ENCODE assay signal across 8 mouse cellular contexts in genomic region chr17:33953961-33954565, GRCm38 (mm10). TPM values are rescaled to one million over a fixed set of nuclear protein-coding genes. Genes with fewer than 3 reads are reported as not detected.
DNase-seq lines count a peak whose midpoint lies in the region; ATAC-seq and TF ChIP-seq lines count a peak whose summit lies in the region.

No protein-coding gene starts in this region.

- peak overlapping the region; percentile 71 for H3ac ChIP-seq in myocyte (ENCODE audit: control insufficient read depth, insufficient read length)

- H3K9me3 ChIP-seq in embryonic facial prominence, embryonic 12.5 days = no peaks in the 10 kb centered on the region
- H3K9me3 ChIP-seq in hindbrain, postnatal 0 days (ENCODE audit: low read length) = no peaks in the 10 kb centered on the region

- peaks cover 29% of the 10 kb centered on the region for H3K79me2 ChIP-seq in myocyte (ENCODE audit: control insufficient read depth, insufficient read depth)

- no peak for ATAC-seq in embryonic facial prominence, embryonic 12.5 days (ENCODE audit: insufficient number of reproducible peaks, insufficient read depth, low FRiP score, low TSS enrichment)
- ATAC-seq in hindbrain, postnatal 0 days = no peak

- peaks cover 56% of the 10 kb centered on the region for H3K4me1 ChIP-seq in embryonic facial prominence, embryonic 12.5 days
- peaks cover 20% of the 10 kb centered on the region for H3K4me1 ChIP-seq in hindbrain, postnatal 0 days (ENCODE audit: insufficient read depth, low read length)

- DNase-seq in left cerebral cortex, adult 2 months (ENCODE audit: extremely low spot score in 1 of 2, low spot score in 2 of 2) = no peak
- DNase-seq in left cerebral cortex, adult 11 months (ENCODE audit: low spot score) = no peak
- no peak for DNase-seq in hindbrain, postnatal 0 days (ENCODE audit: low spot score)
- no peak for DNase-seq in cerebellum, postnatal 25 days
- DNase-seq in adrenal gland, postnatal 36 days = no peak
- DNase-seq in natural killer cell, adult 2 months (ENCODE audit: low spot score in 2 of 2) = no peak

- peaks cover 46% of the 10 kb centered on the region for H3K36me3 ChIP-seq in embryonic facial prominence, embryonic 12.5 days
- H3K36me3 ChIP-seq in hindbrain, postnatal 0 days (ENCODE audit: insufficient read depth, low read length) = peaks cover 19% of the 10 kb centered on the region
- peaks cover 15% of the 10 kb centered on the region for H3K36me3 ChIP-seq in myocyte (ENCODE audit: control insufficient read depth, insufficient read depth)

- no peak for TF ChIP-seq CTCF in left cerebral cortex, adult 2 months (IDR thresholded peaks at IDR 0.05)
- TF ChIP-seq CTCF in hindbrain, postnatal 0 days (IDR thresholded peaks at IDR 0.05; ENCODE audit: low read depth) = no peak

- intact Hi-C loops in left cerebral cortex, adult 2 months (cut with DNase I) = no loop called here

- H3K27me3 ChIP-seq in embryonic facial prominence, embryonic 12.5 days = no peaks in the 10 kb centered on the region
- H3K27me3 ChIP-seq in hindbrain, postnatal 0 days (ENCODE audit: insufficient read depth, low read length) = no peaks in the 10 kb centered on the region
- H3K27me3 ChIP-seq in myocyte (ENCODE audit: control insufficient read depth, insufficient read depth, insufficient read length) = no peaks in the 10 kb centered on the region

- H3K4me2 ChIP-seq in embryonic facial prominence, embryonic 12.5 days (replicated peaks) = peak overlapping the region; percentile 95
- peak overlapping the region; percentile 85 for H3K4me2 ChIP-seq in hindbrain, postnatal 0 days (ENCODE audit: low read depth, low read length)
- peak overlapping the region; percentile 81 for H3K4me2 ChIP-seq in myocyte (ENCODE audit: low read depth)

- 33% methylated on average over 5 of the region's 5 CpGs for WGBS in embryonic facial prominence, embryonic 12.5 days
- WGBS in hindbrain, postnatal 0 days = 33% methylated on average over 5 of the region's 5 CpGs

- peak overlapping the region; percentile 66 for H3K4me3 ChIP-seq in left cerebral cortex, adult 2 months
- H3K4me3 ChIP-seq in embryonic facial prominence, embryonic 12.5 days = peak overlapping the region; percentile 68
- H3K4me3 ChIP-seq in hindbrain, postnatal 0 days (ENCODE audit: low read length) = peak overlapping the region; percentile 56
- peak overlapping the region; percentile 93 for H3K4me3 ChIP-seq in myocyte

- no peak overlapping the region for H3K27ac ChIP-seq in left cerebral cortex, adult 2 months
- peak overlapping the region; percentile 94 for H3K27ac ChIP-seq in embryonic facial prominence, embryonic 12.5 days
- peak overlapping the region; percentile 90; the same call in 1 of the 2 replicates for H3K27ac ChIP-seq in hindbrain, postnatal 0 days

- TF ChIP-seq POLR2A in myocyte (IDR thresholded peaks at IDR 0.05; ENCODE audit: insufficient read length, low read depth) = peak; percentile 37

- peak overlapping the region; percentile 90 for H3K9ac ChIP-seq in embryonic facial prominence, embryonic 12.5 days
- H3K9ac ChIP-seq in hindbrain, postnatal 0 days (replicated peaks; ENCODE audit: low read length) = peak overlapping the region; percentile 77; the same call in 1 of the 2 replicates

TF ChIP-seq in myocyte, 11 proteins besides CTCF, POLR2A, EP300 and RAD21:
- TF ChIP-seq TCF12 (IDR thresholded peaks at IDR 0.05; ENCODE audit: insufficient read depth, poor library complexity, severe bottlenecking) (no peak), MYOD1 (IDR thresholded peaks at IDR 0.05; ENCODE audit: control insufficient read depth in 1 of 3, insufficient read length in 2 of 3, low read depth in 2 of 3) (no peak), MAX (IDR thresholded peaks at IDR 0.05; ENCODE audit: low read depth) (no peak), USF1 (IDR thresholded peaks at IDR 0.05; ENCODE audit: low read depth) (no peak), CEBPB (IDR thresholded peaks at IDR 0.05; ENCODE audit: insufficient read depth, poor library complexity, severe bottlenecking) (no peak), TCF3 (IDR thresholded peaks at IDR 0.05; ENCODE audit: insufficient read length, low read depth) (no peak), SRF (IDR thresholded peaks at IDR 0.05; ENCODE audit: control insufficient read depth, insufficient read length, low read depth) (no peak), POLR2AphosphoS2 (IDR thresholded peaks at IDR 0.05; ENCODE audit: insufficient read length, low read depth) (no peak), REST (IDR thresholded peaks at IDR 0.05; ENCODE audit: insufficient read depth, insufficient read length) (no peak), E2F4 (IDR thresholded peaks at IDR 0.05; ENCODE audit: insufficient read depth) (no peak), MYOG (IDR thresholded peaks at IDR 0.05; ENCODE audit: control insufficient read depth in 1 of 3, insufficient read depth in 1 of 3, insufficient read length in 2 of 3, low read depth in 2 of 3) (no peak)

RNA-seq across cellular contexts. Expression of gene Vps52, which starts 1.5 kb away (rescaled TPM):
- total RNA-seq in left cerebral cortex, adult 2 months (2021) = 10 to 100 TPM; 74.6 to 82.7 TPM
- polyA plus RNA-seq in embryonic facial prominence, embryonic 12.5 days (2016; fragmentation: Nextera tagmentation; extraction: Ambion mirVana) = 55.2 and 55.9 TPM in 2 replicates
- 55.6 and 57.4 TPM in 2 replicates for total RNA-seq in hindbrain, postnatal 0 days (2014; rRNA removed)
- polyA plus RNA-seq in hindbrain, postnatal 0 days (2015; fragmentation: Nextera tagmentation; extraction: Ambion mirVana) = 62.1 and 63.2 TPM in 2 replicates
- 29.9 TPM for polyA plus RNA-seq in myocyte (2012; fragmentation: generic; extraction: Trizol)
- total RNA-seq in adrenal gland, postnatal 36 days (2021) = 10 to 100 TPM; 53.4 to 59.9 TPM

RNA-seq across cellular contexts. Expression of gene Rps18, which starts 1.7 kb away (rescaled TPM):
- total RNA-seq in left cerebral cortex, adult 2 months (2021) = 100 to 1,000 TPM; 311 to 327 TPM
- polyA plus RNA-seq in embryonic facial prominence, embryonic 12.5 days (2016; fragmentation: Nextera tagmentation; extraction: Ambion mirVana) = 1,303 and 1,336 TPM in 2 replicates
- total RNA-seq in hindbrain, postnatal 0 days (2014; rRNA removed) = 1,180 and 1,309 TPM in 2 replicates
- 904 and 918 TPM in 2 replicates for polyA plus RNA-seq in hindbrain, postnatal 0 days (2015; fragmentation: Nextera tagmentation; extraction: Ambion mirVana)
- polyA plus RNA-seq in myocyte (2012; fragmentation: generic; extraction: Trizol) = 287 TPM
- 100 to 1,000 TPM; 791 to 792 TPM for total RNA-seq in adrenal gland, postnatal 36 days (2021)

RNA-seq across cellular contexts. Expression of gene B3galt4, which starts 2.8 kb away (rescaled TPM):
- 1 to 10 TPM; 6.3 to 6.5 TPM for total RNA-seq in left cerebral cortex, adult 2 months (2021)
- polyA plus RNA-seq in embryonic facial prominence, embryonic 12.5 days (2016; fragmentation: Nextera tagmentation; extraction: Ambion mirVana) = 5.5 and 6.3 TPM in 2 replicates
- total RNA-seq in hindbrain, postnatal 0 days (2014; rRNA removed) = 8.9 and 12.3 TPM in 2 replicates
- 10.7 and 11.6 TPM in 2 replicates for polyA plus RNA-seq in hindbrain, postnatal 0 days (2015; fragmentation: Nextera tagmentation; extraction: Ambion mirVana)
- polyA plus RNA-seq in myocyte (2012; fragmentation: generic; extraction: Trizol) = 1.2 TPM
- 1 to 10 TPM; 4.0 to 6.6 TPM for total RNA-seq in adrenal gland, postnatal 36 days (2021)

RNA-seq across cellular contexts. Expression of gene Wdr46, which starts 13.6 kb away (rescaled TPM):
- 10 to 100 TPM; 14.7 to 18.4 TPM for total RNA-seq in left cerebral cortex, adult 2 months (2021)
- 44.9 and 49.6 TPM in 2 replicates for polyA plus RNA-seq in embryonic facial prominence, embryonic 12.5 days (2016; fragmentation: Nextera tagmentation; extraction: Ambion mirVana)
- 16.6 and 16.8 TPM in 2 replicates for total RNA-seq in hindbrain, postnatal 0 days (2014; rRNA removed)
- 16.7 and 17.9 TPM in 2 replicates for polyA plus RNA-seq in hindbrain, postnatal 0 days (2015; fragmentation: Nextera tagmentation; extraction: Ambion mirVana)
- polyA plus RNA-seq in myocyte (2012; fragmentation: generic; extraction: Trizol) = 25.9 TPM
- total RNA-seq in adrenal gland, postnatal 36 days (2021) = 10 to 100 TPM; 34.4 to 34.9 TPM

RNA-seq across cellular contexts. Expression of gene Pfdn6, which starts 13.9 kb away (rescaled TPM):
- 10 to 100 TPM; 93.0 to 97.6 TPM for total RNA-seq in left cerebral cortex, adult 2 months (2021)
- polyA plus RNA-seq in embryonic facial prominence, embryonic 12.5 days (2016; fragmentation: Nextera tagmentation; extraction: Ambion mirVana) = 184 and 192 TPM in 2 replicates
- 25.2 and 43.1 TPM in 2 replicates for total RNA-seq in hindbrain, postnatal 0 days (2014; rRNA removed)
- polyA plus RNA-seq in hindbrain, postnatal 0 days (2015; fragmentation: Nextera tagmentation; extraction: Ambion mirVana) = 168 and 195 TPM in 2 replicates
- polyA plus RNA-seq in myocyte (2012; fragmentation: generic; extraction: Trizol) = 110 TPM
- 10 to 100 TPM; 89.2 to 90.6 TPM for total RNA-seq in adrenal gland, postnatal 36 days (2021)
